Mouse (Mus musculus) heart, adult 18-20 months (tissue): ENCODE data around the gene Tnfrsf1b. TPM values are rescaled to one million over a fixed set of nuclear protein-coding genes. Genes with fewer than 3 reads are reported as not detected.
"Not testable (repeated sequence)": the region's sequence is repeated elsewhere in the genome, so short reads cannot be mapped to it uniquely, and the experiment has no call there.

ENCODE experiments used
- DNase-seq, 2 experiments: peaks; one replicate each; pipeline ENCODE4 v3.0.0; 2021 to 2022; ENCODE audit warnings: mixed read lengths in 1 of 2
- total RNA-seq, 2 experiments: library from RNA; stranded (reverse); gene quantifications; 2 replicates each; pipeline ENCODE4 v1.2.3; 2021

The Tnfrsf1b gene
- total RNA-seq, 2 experiments from 2014 or later = 6.5 to 6.6 TPM

DNA sequence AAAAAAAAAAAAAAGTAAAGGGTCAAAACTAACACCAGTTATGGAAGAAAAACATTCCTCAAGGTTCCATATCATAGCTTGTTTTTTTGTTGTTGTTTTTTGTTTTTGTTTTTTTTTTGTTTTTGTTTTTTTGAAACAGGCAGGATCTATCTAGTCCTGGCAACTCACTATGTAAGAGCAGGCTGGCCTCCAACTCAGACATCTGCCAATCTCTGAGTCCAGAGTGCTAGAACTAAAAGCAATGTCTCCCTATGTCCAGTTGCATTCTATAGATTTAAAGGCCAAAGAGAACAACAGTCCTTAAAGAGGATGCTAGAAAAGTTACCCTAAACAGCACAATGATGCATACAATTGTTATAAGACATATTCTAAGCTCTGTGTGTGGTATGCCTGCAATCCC is 58.1 kb downstream of the Tnfrsf1b start:
- DNase-seq = no peak

DNA sequence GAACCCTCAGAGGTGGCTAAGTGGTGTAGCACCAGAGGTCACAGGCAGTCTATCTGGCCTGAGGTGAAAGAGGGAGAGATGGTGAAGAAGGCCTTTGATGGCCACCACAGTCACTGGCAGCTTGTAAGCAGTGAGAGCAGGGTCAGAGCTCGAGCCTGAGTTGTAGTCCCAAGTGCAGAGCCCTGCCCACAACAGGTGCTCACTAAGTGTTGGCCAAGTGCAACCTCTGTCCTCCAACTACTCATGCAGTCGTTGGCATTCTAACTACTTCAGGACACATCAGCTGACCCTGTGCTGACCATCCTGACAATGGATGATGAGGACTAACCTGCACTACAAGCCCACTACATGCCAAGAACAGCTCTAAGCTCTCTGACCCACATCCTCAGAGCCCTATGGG is 59.1 kb downstream of the Tnfrsf1b start:
- no peak for DNase-seq

DNA sequence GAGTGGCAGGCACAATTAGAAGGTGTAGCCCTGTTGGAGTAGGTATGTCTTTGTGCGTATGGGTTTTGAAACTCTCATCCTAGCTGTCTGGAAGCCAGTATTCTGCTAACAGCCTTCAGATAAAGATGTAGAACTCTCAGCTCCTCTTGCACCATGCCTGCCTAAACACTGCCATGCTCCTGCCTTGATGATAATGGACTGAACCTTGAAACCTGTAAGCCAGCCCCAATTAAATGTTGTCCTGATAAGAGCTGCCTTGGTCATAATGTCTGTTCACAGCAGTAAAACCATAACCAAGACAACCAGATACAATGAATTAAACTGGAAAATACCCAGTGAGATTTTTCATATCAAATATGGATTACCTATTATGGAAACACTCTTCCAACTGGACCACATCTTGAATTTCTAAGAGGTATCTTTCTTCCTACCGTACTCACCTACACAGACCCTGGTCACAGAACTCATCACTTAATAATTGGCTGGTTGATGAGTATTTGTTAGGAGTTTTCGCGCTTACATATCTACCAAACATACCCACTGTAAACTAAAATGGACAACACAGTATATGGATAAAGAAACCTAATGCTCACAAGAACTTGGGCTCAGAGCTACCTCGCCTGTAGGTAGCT is 67.6 kb downstream of the Tnfrsf1b start:
- DNase-seq = no peak

GRCm38 (mm10) chr4:145165542-145165941 is 81.1 kb downstream of the Tnfrsf1b start:
- DNase-seq = not testable (repeated sequence)

GRCm38 (mm10) chr4:145164111-145164510 is 82.6 kb downstream of the Tnfrsf1b start:
- DNase-seq = no peak

Other genes starting within 250 kb of the Tnfrsf1b start
- 10 to 100 TPM; 75.5 to 76.4 TPM for gene Vps13d, start 51.9 kb downstream of the Tnfrsf1b start, total RNA-seq
- gene Tnfrsf8, start 68.3 kb upstream of the Tnfrsf1b start, total RNA-seq = under 1 TPM; 0.07 to 0.15 TPM